Mouse (Mus musculus) large intestine, adult 2 months (tissue): ENCODE data around the gene Mgst3. TPM values are rescaled to one million over a fixed set of nuclear protein-coding genes. Genes with fewer than 3 reads are reported as not detected.

Source experiments
- DNase-seq: peaks from one replicate; pipeline ENCODE4 v3.0.0-alpha.2; 2012; ENCODE audit warnings: low read depth, low spot score
- WGBS: fragments of 180-500 bp; shearing (Covaris S2); methylation state at CpG from one replicate; pipeline ENCODE4 v1.1.7; 2018; 5-methylcytosine and 5-hydroxymethylcytosine counted together
- polyA plus RNA-seq: library from polyadenylated mRNA; depleted of rRNA; stranded (reverse); fragments of >200 nt; gene quantifications from 2 replicates; pipeline ENCODE4 v1.2.3, GENCODE M21; 2012

Mgst3 gene
- polyA plus RNA-seq, 1 experiment: 543 TPM

GRCm38 (mm10) chr1:167389584-167389983 lies 4.1 kb downstream of the Mgst3 start:
- no peak for DNase-seq
- 46% methylated on average over 7 of the region's 7 CpGs for WGBS

DNA sequence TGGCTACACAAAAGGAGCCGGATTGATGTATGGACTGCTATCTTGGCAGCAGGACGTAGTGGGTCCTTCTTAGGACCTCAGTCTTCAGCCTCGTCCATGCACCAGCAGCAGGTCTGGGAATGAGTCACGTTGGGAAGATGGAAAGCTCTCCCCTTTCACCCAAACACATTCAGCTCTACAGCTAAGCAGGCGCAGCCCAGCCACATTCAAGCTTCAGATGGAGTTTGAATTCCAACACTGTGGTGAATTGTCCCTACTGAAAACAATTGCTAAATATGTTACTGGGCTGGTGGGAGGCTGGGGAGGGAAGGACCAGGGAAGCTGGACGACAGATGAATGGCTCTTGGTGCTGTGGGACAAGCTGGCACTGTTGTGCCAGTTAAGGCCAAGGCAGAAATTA lies 5.1 kb downstream of the Mgst3 start:
- WGBS: 72% methylated on average over 6 of the region's 6 CpGs
- DNase-seq: no peak

GRCm38 (mm10) chr1:167387796-167388195 lies 5.8 kb downstream of the Mgst3 start:
- DNase-seq: no peak
- WGBS: 36% methylated on average over 3 of the region's 3 CpGs

- 12% methylated on average over 2 of the region's 2 CpGs for WGBS
- DNase-seq: no peak
These were observed 6.3 kb downstream of the Mgst3 start for GRCm38 (mm10) chr1:167387310-167387709.

GRCm38 (mm10) chr1:167386466-167386865 lies 7.2 kb downstream of the Mgst3 start:
- 25% methylated on average over 2 of the region's 2 CpGs for WGBS
- DNase-seq: no peak

GRCm38 (mm10) chr1:167385636-167386035 lies 8.0 kb downstream of the Mgst3 start:
- no peak for DNase-seq
- WGBS: 72% methylated on average over 5 of the region's 5 CpGs

DNA sequence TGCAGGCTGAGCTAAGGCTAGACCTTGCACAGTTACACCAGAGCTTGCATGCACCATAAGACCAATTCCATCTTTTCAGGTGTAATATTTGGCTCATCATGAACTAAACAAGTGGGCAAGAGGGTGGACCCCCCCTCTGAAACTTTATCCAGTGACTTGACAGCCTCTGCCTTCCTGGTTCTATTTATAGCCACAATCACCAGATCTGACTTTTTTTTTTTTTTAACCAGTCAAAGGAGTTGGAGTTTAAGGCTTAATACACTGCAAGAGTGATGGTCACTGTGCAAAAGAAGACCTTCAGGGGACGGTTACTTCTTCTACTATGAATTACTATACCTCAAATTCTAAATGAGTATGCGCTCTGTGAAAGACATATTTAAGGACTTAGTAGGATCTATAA lies 8.4 kb downstream of the Mgst3 start:
- 97% methylated on average over 2 of the region's 2 CpGs for WGBS
- DNase-seq: no peak

DNA sequence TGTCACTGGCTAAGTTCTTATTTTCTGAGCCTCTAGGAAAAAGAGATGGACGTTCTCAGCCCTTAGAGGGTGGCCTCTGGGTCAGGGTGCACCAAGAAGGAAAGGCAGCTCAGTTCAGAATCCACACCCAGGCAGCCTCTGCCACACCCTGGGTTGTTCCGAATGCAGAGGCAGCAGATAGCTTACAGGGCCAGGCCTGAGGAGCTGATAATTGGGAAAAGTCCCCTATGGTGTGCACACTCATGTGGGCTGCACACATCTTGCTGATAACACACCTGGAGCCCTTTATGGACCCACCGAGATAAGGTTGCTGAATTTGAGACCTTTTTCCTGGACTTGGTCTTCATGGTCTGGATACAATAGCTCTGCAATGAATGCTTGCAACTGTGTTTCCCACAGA lies 9.5 kb downstream of the Mgst3 start:
- WGBS: 36% methylated on average over 3 of the region's 3 CpGs
- DNase-seq: no peak

- 80% methylated on average over 5 of the region's 5 CpGs for WGBS
- DNase-seq: no peak
These were observed 10.5 kb downstream of the Mgst3 start for GRCm38 (mm10) chr1:167383178-167383577.

GRCm38 (mm10) chr1:167382763-167383162 lies 10.9 kb downstream of the Mgst3 start:
- DNase-seq: no peak
- WGBS: 79% methylated on average over 5 of the region's 5 CpGs

- 39% methylated on average over 7 of the region's 7 CpGs for WGBS
- no peak for DNase-seq
These were observed 11.3 kb downstream of the Mgst3 start for GRCm38 (mm10) chr1:167382316-167382715.

- no peak for DNase-seq
- 30% methylated on average over 8 of the region's 8 CpGs for WGBS
These were observed 12.3 kb downstream of the Mgst3 start for GRCm38 (mm10) chr1:167381050-167382015.

- WGBS: 95% methylated on average over 2 of the region's 2 CpGs
- DNase-seq: no peak
These were observed 13.4 kb downstream of the Mgst3 start for GRCm38 (mm10) chr1:167380223-167380622.

GRCm38 (mm10) chr1:167379751-167380150 lies 13.9 kb downstream of the Mgst3 start:
- no peak for DNase-seq
- 89% methylated on average over 5 of the region's 5 CpGs for WGBS

GRCm38 (mm10) chr1:167378019-167378418 lies 15.6 kb downstream of the Mgst3 start:
- no peak for DNase-seq
- 28% methylated on average over 6 of the region's 6 CpGs for WGBS

- 36% methylated on average over 2 of the region's 2 CpGs for WGBS
- DNase-seq: no peak
These were observed 18.7 kb downstream of the Mgst3 start for GRCm38 (mm10) chr1:167374942-167375341.

DNA sequence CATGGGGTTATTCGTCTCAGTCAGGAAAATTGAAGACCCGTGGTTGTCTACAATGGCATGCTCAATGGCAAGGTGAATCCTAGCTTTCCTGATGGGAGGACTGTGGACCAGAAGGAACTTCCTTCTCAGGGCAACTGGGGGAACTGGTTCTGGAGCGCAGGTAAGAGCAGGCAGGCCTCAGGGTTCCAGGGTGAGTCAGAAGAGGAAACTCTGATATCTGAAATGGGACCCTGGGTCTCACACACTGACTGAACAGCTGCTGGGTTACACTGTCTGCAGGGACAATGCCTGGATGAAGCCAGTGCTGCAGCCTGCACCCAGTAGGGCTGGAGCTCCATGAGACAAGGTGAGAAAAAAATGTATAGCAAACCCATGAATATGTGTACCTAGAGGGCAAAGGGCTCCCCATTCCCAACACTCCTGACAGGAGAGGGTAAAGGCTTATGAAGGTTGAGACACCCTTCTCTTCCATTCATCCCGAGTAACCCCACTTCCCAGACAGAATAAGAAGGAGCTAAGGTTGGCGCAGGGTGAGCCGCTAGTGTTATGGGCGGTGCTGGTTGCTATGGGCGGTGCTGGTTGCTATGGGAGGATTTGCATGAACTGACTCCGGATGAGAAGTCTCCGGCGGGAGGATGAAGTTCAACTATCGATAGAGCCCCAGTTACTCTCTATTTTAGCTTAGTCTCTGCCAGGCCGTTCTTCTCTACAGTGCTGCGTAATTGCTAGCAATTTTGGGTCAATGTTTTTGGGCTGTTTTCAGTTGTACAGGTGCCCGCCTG lies 19.4 kb downstream of the Mgst3 start:
- DNase-seq: no peak

DNA sequence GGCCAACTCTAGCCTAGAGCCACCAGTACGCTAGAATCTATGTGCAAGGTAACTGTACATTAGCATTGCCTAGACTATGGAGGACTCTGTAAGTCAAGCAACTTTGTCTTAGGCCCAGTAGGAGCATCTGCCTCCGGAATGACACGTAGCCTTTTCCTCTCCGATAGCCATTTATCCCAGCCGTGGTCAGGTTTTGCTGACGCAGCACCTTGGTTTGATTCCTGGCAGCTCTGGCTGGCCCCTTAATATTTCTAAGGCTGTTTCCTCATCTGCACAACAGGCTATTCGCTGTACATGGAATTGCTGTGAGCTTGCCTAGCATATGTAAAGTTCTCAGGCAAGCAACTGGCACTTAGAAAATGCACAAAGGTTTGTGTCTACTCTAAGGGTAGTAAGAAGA lies 20.9 kb downstream of the Mgst3 start:
- DNase-seq: no peak
- WGBS: 94% methylated on average over 7 of the region's 7 CpGs

More for the DNA sequence above, 19.4 kb downstream of the Mgst3 start:
- WGBS: 19% methylated on average over 15 of the region's 15 CpGs

DNA sequence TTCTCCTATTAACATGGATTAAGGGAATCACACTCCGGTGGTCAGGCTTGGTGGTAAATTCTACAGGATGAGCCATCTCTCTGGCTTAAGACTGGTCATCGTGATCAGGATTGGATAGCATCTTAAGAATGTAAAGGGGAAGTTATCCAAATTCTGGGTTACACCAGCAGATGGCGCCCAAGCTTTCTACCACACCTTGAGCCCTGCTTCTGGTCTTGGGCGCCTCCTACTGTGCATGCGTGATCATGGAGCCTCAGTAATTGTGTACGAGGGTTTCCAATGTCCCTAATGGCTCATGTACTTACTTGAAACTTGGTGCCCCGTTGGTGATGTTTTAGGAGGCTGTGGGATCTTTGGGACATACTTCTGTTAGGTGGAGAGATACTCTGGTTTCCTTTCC lies 23.7 kb downstream of the Mgst3 start:
- 5% methylated on average over 7 of the region's 7 CpGs for WGBS
- DNase-seq: no peak

- no peak for DNase-seq
- WGBS: 67% methylated on average over 7 of the region's 7 CpGs
These were observed 25.1 kb downstream of the Mgst3 start for GRCm38 (mm10) chr1:167368513-167368912.

DNA sequence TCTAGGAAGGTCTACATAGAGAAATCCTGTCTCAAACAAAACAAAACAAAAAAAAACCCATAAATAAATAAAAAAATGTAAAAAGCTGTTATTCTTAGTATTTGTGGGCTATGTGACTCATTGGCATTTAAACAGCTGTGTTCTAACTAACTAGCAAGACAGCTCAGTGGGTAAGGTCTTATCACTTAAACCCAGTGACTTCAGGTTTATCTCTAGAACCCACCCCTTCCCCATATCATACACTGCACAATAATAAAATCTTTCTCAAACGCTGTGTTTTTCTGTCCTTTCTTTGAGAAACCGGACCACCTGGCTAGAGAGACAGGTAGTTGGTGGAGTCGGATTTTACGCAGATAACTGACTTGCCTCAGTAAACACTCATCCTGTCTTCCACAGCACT lies 25.6 kb downstream of the Mgst3 start:
- no peak for DNase-seq
- WGBS: 86% methylated on average over 4 of the region's 4 CpGs
